Mouse (Mus musculus): ENCODE measurements around the gene Jag1.

GRCm38 (mm10) chr2:137080468-137080867, 36.0 kb downstream of the Jag1 start:
- TF ChIP-seq CTCF (IDR thresholded peaks at IDR 0.05; ENCODE audit: low read depth, low read length) (no peak), POLR2A (IDR thresholded peaks at IDR 0.05; ENCODE audit: borderline replicate concordance, low read depth, low read length) (no peak)
